Mouse (Mus musculus): ENCODE results near the gene A1cf. TPM values are rescaled to one million over a fixed set of nuclear protein-coding genes. Genes with fewer than 3 reads are reported as not detected.

Gene A1cf
- total RNA-seq, 2 experiments from 2014 or later, result not detected

DNA sequence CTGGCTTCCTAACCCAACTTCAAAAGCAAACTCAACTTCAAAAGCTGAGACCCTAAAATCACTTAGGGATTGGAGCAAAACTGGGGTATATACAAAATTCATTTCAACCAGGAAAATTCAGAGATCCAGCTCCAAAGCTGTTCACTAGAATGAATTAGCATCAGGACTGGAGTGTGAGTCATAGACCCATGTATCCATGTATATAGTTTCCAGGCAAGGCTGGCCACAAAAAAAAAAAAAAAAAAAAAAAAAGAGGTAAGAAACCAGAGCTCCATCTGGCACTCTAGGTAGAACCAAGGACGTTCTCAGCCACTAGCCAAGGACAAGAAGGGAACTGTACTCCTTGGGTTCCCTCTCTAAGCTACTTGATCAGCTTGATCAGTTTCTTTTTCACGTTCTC is 85.2 kb downstream of the A1cf start:
- DNase-seq, result no peak

DNA sequence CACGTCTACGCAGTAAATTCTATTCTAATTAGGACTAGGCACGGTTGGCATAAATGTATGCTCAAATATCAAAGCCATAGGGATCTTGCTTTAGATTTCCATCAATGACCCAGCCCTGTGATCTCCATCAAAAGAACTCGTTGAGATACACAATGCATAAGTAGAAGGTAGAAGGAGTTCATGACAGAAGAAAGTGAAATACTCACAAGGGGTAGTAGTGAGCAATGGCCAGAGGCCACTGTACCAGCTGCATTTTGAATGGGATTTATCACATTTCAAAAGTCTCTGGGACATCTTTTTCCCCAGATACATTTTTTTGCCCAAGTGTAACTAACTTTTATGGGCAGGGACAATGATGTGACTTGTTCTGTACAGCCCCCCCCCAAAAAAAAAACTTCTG is 85.7 kb downstream of the A1cf start:
- DNase-seq, result no peak

DNA sequence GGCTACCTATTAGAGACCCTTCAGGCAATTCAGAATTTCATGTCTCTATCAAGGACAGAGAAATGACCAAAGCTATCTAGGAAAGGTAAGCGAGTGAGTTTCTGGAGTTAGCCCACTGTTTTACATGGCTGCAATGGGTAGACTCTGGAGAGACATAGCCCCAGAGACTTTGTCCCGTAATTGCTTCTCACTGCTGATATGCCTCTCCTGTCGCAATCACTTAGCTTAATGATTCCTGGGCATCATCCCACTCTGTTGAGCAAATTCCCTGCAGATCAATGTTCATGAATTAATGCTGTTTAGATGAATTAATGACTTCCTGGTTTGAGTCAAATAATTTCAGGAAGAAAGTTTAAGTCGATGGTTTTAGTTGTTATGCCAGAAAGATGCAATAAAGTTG is 86.1 kb downstream of the A1cf start:
- no peak for DNase-seq

- DNase-seq, result no peak
These were observed 87.8 kb downstream of the A1cf start for GRCm38 (mm10) chr19:31956359-31956758.

GRCm38 (mm10) chr19:31960434-31960833 is 91.9 kb downstream of the A1cf start:
- no peak for DNase-seq

DNA sequence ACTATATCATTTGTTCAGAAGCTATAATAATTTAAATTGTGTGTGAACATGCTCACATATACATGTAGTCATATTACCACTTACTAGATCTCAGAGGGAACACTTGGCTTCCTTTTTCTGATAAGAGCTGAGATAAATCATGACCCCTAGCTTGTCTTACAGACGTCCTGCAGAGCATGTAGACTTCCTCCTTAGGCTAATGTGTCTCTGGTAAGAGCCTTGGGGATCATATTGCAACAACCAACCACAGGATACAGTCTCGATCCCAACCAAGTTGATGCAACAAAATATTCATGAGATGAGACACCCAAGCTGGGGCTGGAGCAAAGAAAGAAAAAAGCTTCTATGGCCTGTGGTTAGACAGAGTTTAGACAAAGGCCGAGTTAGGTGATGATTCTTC is 94.6 kb downstream of the A1cf start:
- no peak for DNase-seq

GRCm38 (mm10) chr19:31967933-31968532 is 99.5 kb downstream of the A1cf start:
- DNase-seq, result no peak

DNA sequence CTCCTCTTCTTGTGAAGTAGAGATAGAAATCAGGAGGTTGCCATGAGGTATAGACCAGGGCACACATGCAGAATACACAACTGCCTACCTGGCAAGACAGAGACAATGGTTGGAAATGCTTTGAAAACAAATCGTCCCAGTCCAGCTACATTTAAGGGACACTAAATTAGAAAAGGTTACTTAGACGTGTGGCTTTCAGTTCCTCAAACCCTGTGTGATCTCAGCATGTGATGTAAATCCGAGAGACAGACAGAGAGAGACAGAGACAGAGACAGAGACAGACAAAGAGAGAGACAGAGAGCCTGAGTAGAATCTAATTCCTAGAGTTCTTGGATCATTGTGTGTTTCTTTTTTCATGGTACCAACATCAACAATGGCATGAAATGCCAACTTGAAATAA is 102.8 kb downstream of the A1cf start:
- DNase-seq, result no peak

- peak; percentile 58 for DNase-seq
These were observed 103.4 kb downstream of the A1cf start for GRCm38 (mm10) chr19:31971998-31972397.

DNA sequence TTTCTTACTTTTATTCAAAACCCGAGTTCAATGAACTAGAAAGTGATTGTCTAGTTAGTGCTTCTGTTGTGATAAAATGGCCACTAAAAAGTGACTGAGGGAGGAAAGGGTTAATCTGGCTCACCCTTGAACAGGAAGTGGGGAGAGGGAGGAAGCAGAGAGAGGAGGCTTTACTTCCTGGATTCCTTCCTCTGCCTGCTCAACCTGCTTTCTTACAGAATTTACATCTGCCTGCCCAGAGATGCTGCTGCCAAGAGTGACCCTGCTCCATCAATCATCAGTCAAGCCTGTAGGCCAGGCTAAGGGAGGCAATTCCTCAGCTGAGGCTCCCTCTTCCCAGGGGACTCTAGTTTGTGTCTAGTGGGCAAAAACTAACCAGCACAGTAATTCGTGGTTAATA is 107.3 kb downstream of the A1cf start:
- no peak for DNase-seq

- no peak for DNase-seq
These were observed 122.5 kb downstream of the A1cf start for GRCm38 (mm10) chr19:31991057-31991456.

DNA sequence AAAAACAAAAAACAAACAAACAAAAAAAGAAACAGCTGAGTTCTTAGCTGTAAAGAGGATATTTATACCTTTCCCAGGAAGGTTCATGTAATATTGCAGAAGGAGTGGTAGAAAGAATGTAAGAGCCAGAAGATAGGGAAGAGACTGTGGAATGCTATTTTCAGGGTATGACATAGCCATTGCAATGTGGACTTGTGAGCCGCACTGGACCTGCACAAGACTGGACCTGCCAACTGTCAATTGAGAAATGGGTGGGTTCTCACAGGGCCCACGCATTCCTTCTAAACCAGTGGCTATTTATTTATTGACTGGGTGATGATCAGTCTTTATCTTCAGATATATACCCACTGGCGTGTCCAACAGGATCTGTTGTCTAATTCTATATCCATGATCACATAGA is 128.4 kb downstream of the A1cf start:
- DNase-seq, result no peak

Other genes starting within 250 kb of the A1cf start
- gene Prkg1, start 103.7 kb upstream of the A1cf start, total RNA-seq (2021), result 10 to 100 TPM; 28.2 to 36.5 TPM
- gene Asah2, start 239.4 kb downstream of the A1cf start, total RNA-seq (2021), result 1 to 10 TPM; 5.9 to 6.4 TPM

Data from gastrocnemius, postnatal 25 days (tissue).